Mouse (Mus musculus) forebrain, embryonic 11.5 days (tissue): Measurements from ENCODE around the gene Pmel. TPM values are rescaled to one million over a fixed set of nuclear protein-coding genes. Genes with fewer than 3 reads are reported as not detected.

Experiments
- ATAC-seq: fragments of 200-750 bp; cut with Nextera tagmentation; replicated peaks from 2 replicates; pipeline ENCODE4 v1.8.0; 2017; ENCODE audit warnings: moderate TSS enrichment; ENCODE audit not compliant: low FRiP score
- DNase-seq: peaks from one replicate; pipeline ENCODE4 v3.0.0-alpha.2; 2017; ENCODE audit warnings: low spot score
- H3K27ac ChIP-seq: fragments of 300-500 bp; sonication (generic); 2 replicates; pipeline ENCODE4 v1.5.1; 2014; ENCODE audit warnings: low read depth, low read length
- H3K27me3 ChIP-seq: fragments of 300-500 bp; sonication (generic); 2 replicates; pipeline ENCODE4 v1.6.1; 2014; ENCODE audit warnings: mild to moderate bottlenecking, low read length, mixed read lengths; ENCODE audit not compliant: control insufficient read depth, insufficient read depth
- H3K36me3 ChIP-seq: fragments of 300-500 bp; sonication (generic); 2 replicates; pipeline ENCODE4 v1.6.1; 2014; ENCODE audit warnings: mild to moderate bottlenecking, low read length, moderate library complexity, mixed read lengths; ENCODE audit not compliant: control insufficient read depth, insufficient read depth
- H3K4me1 ChIP-seq: fragments of 300-500 bp; sonication (generic); replicated peaks from 2 replicates; pipeline ENCODE4 v1.6.1; 2014; ENCODE audit warnings: low read length, mixed read lengths; ENCODE audit not compliant: control insufficient read depth, insufficient read depth
- H3K4me2 ChIP-seq: fragments of 300-500 bp; sonication (generic); 2 replicates; pipeline ENCODE4 v1.6.1; 2014; ENCODE audit warnings: low read depth, mild to moderate bottlenecking, low read length, moderate library complexity, mixed read lengths; ENCODE audit not compliant: severe bottlenecking
- H3K4me3 ChIP-seq: fragments of 300-500 bp; sonication (generic); 2 replicates; pipeline ENCODE4 v1.5.1; 2014; ENCODE audit warnings: low read depth, low read length
- H3K9ac ChIP-seq: fragments of 300-500 bp; sonication (generic); 2 replicates; pipeline ENCODE4 v1.6.1; 2014; ENCODE audit warnings: low read length
- H3K9me3 ChIP-seq: fragments of 300-500 bp; sonication (generic); 2 replicates; pipeline ENCODE4 v1.6.1; 2016; ENCODE audit warnings: low read length, mixed read lengths; ENCODE audit not compliant: control insufficient read depth
- WGBS: fragments of 180-500 bp; shearing (Covaris S2); extraction: QIAGEN DNeasy Blood & Tissue Kit; methylation state at CpG from one replicate; pipeline ENCODE4 v1.1.7; 2014; 5-methylcytosine and 5-hydroxymethylcytosine counted together
- polyA plus RNA-seq: library from polyadenylated mRNA; unstranded; fragments of >200 nt; fragmentation: Nextera tagmentation; extraction: Ambion mirVana; gene quantifications from 2 replicates; pipeline ENCODE4 v1.2.1, GENCODE M21; 2014

Gene Pmel
- 1.8 and 4.5 TPM in 2 replicates for polyA plus RNA-seq

GRCm38 (mm10) chr10:128703895-128704294 is at the start of gene Pmel:
Gene Pmel (plus strand): TSS chr10:128704195.
- H3K9me3 ChIP-seq = no peaks in the 10 kb centered on the region
- peak within 1 kb of the TSS; percentile 87 for H3K27ac ChIP-seq
- H3K4me3 ChIP-seq = peak within 1 kb of the TSS; percentile 57
- WGBS = 23% methylated on average over 4 of the region's 4 CpGs
- peak within 1 kb of the TSS; percentile 74 for H3K9ac ChIP-seq
- ATAC-seq = no peak
- H3K36me3 ChIP-seq = peaks cover 5% of the 10 kb centered on the region; the same call in 1 of the 2 replicates
- H3K4me1 ChIP-seq = peaks cover 3% of the 10 kb centered on the region; the same call in 1 of the 2 replicates
- no peaks in the 10 kb centered on the region for H3K27me3 ChIP-seq
- no peak for DNase-seq
- peak within 1 kb of the TSS; percentile 71 for H3K4me2 ChIP-seq

- no peak for DNase-seq
Measured at GRCm38 (mm10) chr10:128655254-128655653, 48.7 kb upstream of the Pmel start.

DNA sequence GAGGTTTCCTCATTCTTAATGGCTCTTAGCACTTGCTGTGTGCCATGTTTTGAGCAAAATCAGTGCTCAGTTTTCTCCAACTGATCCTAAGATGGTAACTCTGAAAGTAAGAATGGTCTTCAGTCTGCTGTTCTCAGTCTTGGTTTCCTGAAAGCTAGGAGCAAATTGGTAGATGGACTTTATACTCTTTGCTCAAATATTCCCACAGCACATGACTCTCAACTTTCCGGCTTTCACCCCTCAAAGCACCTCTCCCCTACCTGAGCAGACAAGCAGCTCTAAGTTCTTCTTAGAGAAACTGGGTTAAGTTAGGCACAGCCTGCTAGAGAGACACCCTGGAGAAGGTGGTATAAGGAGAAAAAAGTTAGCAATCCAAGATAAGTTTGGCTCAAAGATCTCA is 47.3 kb upstream of the Pmel start:
- ATAC-seq = no peak
- no peak for DNase-seq
- no peak overlapping the region for H3K9ac ChIP-seq
- H3K4me3 ChIP-seq = no peak overlapping the region
- no peak overlapping the region for H3K4me2 ChIP-seq
- WGBS = 86% methylated on average over 1 of the region's 1 CpGs
- H3K9me3 ChIP-seq = no peaks in the 10 kb centered on the region
- H3K36me3 ChIP-seq = no peaks in the 10 kb centered on the region
- no peaks in the 10 kb centered on the region for H3K4me1 ChIP-seq
- no peaks in the 10 kb centered on the region for H3K27me3 ChIP-seq
- H3K27ac ChIP-seq = no peak overlapping the region

More at GRCm38 (mm10) chr10:128655254-128655653, 48.7 kb upstream of the Pmel start:
- Histone ChIP-seq H3K4me3 (no peak overlapping the region), H3K36me3 (no peaks in the 10 kb centered on the region), H3K4me1 (no peaks in the 10 kb centered on the region), H3K27ac (no peak overlapping the region), H3K9ac (no peak overlapping the region), H3K4me2 (no peak overlapping the region), H3K9me3 (no peaks in the 10 kb centered on the region), H3K27me3 (no peaks in the 10 kb centered on the region)
- WGBS = 88% methylated on average over 3 of the region's 3 CpGs
- no peak for ATAC-seq

DNA sequence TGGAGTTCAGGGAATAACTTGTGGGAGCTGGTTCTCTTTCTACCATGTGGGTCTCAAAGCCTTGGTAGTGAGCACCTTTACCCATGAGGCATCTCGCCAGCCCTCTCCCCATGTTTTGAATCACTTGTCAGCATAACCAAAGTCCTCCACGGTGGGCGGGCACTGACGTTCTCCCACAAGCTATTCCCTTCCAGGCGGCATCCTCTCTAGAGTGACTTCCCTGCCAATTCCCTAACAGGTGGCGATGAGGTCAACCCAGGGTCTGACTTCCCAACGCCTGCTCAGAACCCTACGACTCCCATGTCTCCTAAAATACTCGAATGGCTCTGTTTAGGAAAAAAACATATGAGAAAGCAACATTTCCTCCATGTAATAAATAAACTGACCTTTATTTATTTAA is 46.2 kb upstream of the Pmel start:
- H3K9ac ChIP-seq = no peak overlapping the region
- 61% methylated on average over 9 of the region's 9 CpGs for WGBS
- H3K4me3 ChIP-seq = no peak overlapping the region
- H3K4me2 ChIP-seq = no peak overlapping the region
- no peak for ATAC-seq
- no peaks in the 10 kb centered on the region for H3K4me1 ChIP-seq
- H3K27ac ChIP-seq = no peak overlapping the region
- no peak for DNase-seq
- no peaks in the 10 kb centered on the region for H3K36me3 ChIP-seq
- H3K9me3 ChIP-seq = no peaks in the 10 kb centered on the region
- H3K27me3 ChIP-seq = no peaks in the 10 kb centered on the region

DNA sequence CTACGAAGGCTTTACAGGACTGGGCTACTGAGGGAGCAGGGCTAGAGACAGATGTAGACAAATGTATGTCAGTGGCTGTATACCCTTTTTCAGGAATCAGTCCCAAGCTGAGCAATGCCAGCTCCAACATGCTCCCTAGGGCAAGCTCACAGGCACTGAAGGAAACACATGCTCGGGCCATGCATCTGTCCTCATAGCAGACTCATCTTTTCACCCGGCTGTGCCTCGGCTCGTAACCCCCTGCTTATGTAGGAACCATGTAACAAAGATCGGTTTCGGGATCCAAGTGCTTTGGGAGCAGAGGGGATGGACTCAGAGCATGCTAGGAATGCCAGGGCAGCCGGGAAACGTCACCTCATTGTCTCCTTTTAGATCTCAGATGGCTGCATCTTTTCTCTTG is 44.5 kb upstream of the Pmel start:
- Histone ChIP-seq H3K4me1 (no peaks in the 10 kb centered on the region), H3K27ac (no peak overlapping the region), H3K9me3 (no peaks in the 10 kb centered on the region), H3K4me3 (no peak overlapping the region), H3K9ac (no peak overlapping the region), H3K36me3 (no peaks in the 10 kb centered on the region), H3K27me3 (no peaks in the 10 kb centered on the region), H3K4me2 (no peak overlapping the region)
- WGBS = 47% methylated on average over 9 of the region's 9 CpGs
- no peak for ATAC-seq
- DNase-seq = no peak

- Histone ChIP-seq H3K9ac (no peak overlapping the region), H3K9me3 (no peaks in the 10 kb centered on the region), H3K36me3 (no peaks in the 10 kb centered on the region), H3K4me3 (no peak overlapping the region), H3K27ac (no peak overlapping the region), H3K4me2 (no peak overlapping the region), H3K4me1 (no peaks in the 10 kb centered on the region), H3K27me3 (no peaks in the 10 kb centered on the region)
- ATAC-seq (no peak), DNase-seq (no peak)
Measured at GRCm38 (mm10) chr10:128662465-128662864, 41.5 kb upstream of the Pmel start.

GRCm38 (mm10) chr10:128663441-128664220 is 40.4 kb upstream of the Pmel start:
- ATAC-seq (no peak), DNase-seq (no peak)
- Histone ChIP-seq H3K4me1 (no peaks in the 10 kb centered on the region), H3K27me3 (no peaks in the 10 kb centered on the region), H3K9me3 (no peaks in the 10 kb centered on the region), H3K4me3 (no peak overlapping the region), H3K4me2 (no peak overlapping the region), H3K36me3 (no peaks in the 10 kb centered on the region), H3K9ac (no peak overlapping the region), H3K27ac (no peak overlapping the region)
- WGBS = 77% methylated on average over 5 of the region's 5 CpGs

DNA sequence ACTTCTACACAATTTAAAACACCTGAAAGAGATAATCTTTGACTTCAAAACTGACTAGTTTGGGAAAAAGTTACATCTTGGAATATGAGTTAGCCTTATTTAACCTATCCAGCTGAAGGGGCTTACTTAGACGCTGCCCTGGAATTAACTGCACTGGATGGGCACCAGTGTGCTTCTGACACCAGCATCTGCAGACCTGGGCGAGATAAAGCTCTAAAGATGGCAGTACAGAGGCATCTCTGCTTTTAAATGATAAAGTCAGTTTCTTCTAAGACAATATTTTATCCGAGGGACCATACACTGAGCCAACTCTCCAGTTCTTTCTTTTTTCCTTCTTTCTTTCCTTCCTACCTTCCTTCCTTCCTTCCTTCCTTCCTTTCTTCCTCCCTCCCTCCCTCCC is 39.2 kb upstream of the Pmel start:
- no peak overlapping the region for H3K27ac ChIP-seq
- H3K36me3 ChIP-seq = no peaks in the 10 kb centered on the region
- ATAC-seq = no peak
- DNase-seq = no peak
- H3K27me3 ChIP-seq = no peaks in the 10 kb centered on the region
- H3K9ac ChIP-seq = no peak overlapping the region
- H3K4me1 ChIP-seq = no peaks in the 10 kb centered on the region
- 73% methylated on average over 3 of the region's 3 CpGs for WGBS
- H3K4me3 ChIP-seq = no peak overlapping the region
- H3K9me3 ChIP-seq = no peaks in the 10 kb centered on the region
- H3K4me2 ChIP-seq = no peak overlapping the region

DNA sequence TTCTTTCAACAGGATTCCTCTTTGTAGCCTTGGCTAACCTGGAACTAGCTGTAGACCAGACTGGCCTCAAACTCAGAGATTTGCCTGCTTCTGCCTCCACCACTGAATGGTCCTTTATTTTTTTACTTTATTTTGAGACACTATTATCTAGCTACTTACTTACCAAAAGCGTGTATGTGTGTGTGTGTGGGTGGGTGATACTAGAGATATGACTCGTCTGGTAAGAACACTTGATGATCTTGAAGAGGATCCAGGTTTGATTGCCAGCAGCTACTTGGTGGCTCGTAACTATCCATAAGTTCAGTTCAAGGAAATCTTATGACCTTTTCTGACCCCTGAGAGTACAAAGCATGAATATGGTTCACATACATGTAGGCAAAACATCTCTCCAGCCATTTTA is 38.7 kb upstream of the Pmel start:
- Histone ChIP-seq H3K4me3 (no peak overlapping the region), H3K4me1 (no peaks in the 10 kb centered on the region), H3K27me3 (no peaks in the 10 kb centered on the region), H3K9ac (no peak overlapping the region), H3K36me3 (no peaks in the 10 kb centered on the region), H3K9me3 (no peaks in the 10 kb centered on the region), H3K4me2 (no peak overlapping the region), H3K27ac (no peak overlapping the region)
- WGBS = 91% methylated on average over 3 of the region's 3 CpGs
- no peak for ATAC-seq
- no peak for DNase-seq
